Mouse (Mus musculus) bone marrow, adult 2 months (tissue): ENCODE data around the gene Tcf21.

Experiments used
- CTCF ChIP-seq: fragments of 200-500 bp; IDR thresholded peaks from 2 replicates; pipeline ENCODE4 v1.5.1; 2011; ENCODE audit warnings: low read length, control low read depth; ENCODE audit not compliant: control insufficient read depth, insufficient read depth
- POLR2A ChIP-seq: fragments of 200-500 bp; IDR thresholded peaks from 2 replicates; pipeline ENCODE4 v1.6.1; 2011; ENCODE audit warnings: low read depth, mild to moderate bottlenecking, control low read depth, low read length, borderline replicate concordance; ENCODE audit not compliant: control insufficient read depth

DNA sequence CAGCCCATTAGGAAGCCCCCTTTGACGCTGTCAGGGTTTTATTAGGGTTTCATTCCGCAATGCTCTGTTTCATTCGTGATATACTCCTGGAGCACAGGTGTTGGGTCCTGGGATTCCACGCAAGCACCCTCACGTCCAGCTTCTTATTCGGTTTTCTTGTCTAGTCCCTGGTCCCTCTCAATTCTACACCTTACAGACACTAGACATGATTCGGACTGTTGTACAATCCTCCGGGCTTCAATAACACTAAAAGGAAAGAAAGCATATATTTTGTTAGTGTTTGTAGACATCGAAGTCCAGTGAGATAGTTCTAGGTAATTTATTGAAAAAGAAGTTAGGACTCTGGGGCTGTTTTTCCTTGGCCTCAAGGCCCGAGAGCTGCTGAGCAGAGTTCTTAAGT lies 24.8 kb upstream of the Tcf21 start:
- no peak for TF ChIP-seq POLR2A
- no peak for TF ChIP-seq CTCF
